Mouse (Mus musculus): ENCODE measurements around the gene Zfp74. TPM values are rescaled to one million over a fixed set of nuclear protein-coding genes. Genes with fewer than 3 reads are reported as not detected.

Zfp74 gene
- polyA plus RNA-seq, 1 experiment from 2014 or later: 8.9 TPM

DNA sequence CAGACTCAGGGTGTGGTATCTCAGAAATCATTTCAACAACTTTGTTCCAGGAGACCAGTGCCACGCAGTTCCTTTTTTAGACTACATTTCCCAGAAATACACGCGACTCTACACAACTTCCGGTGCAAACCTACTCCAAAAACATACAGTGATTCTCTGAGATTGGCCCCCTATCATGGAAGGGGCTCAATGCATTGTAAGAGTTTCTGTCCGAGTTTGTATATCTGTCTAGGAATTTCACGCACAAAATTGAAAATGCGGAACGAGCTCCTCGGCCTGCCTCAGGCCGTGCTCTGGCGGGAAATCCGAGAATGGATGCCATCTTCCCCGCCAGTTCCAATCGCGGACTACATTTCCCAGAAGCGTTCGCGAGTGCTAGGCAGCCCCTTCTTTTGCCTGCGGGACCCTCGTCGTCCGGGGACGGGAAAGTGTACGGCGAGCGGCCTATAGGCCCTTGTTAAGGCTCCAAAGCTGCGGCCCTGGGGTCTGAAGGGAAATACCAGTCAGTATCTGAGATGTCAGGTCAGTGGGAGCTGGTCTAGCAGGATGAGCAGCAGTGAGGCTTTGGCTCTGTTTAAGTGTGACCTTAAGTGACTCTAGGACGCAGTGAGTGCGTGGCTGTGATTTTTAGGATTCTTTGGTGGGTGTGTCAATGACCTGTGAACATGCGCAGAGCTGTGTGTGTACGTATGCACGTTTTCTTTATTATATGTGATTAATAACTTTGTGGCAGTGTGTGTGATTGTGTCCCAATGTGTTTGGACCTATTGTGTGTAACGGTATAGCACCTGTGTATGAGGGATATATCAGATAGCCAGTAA is 45.5 kb downstream of the Zfp74 start, which contains the start of gene Zfp383:
TSS of gene Zfp383 (plus strand) at position 94 of the 821 bp plus-strand sequence.
- peak within 1 kb of the TSS; percentile 95 for H3K27ac ChIP-seq (replicated peaks; ENCODE audit: low read depth, low read length)
- peak within 1 kb of the TSS; percentile 70 for H3K4me2 ChIP-seq (ENCODE audit: low read depth, low read length)
- H3K27me3 ChIP-seq (replicated peaks; ENCODE audit: control insufficient read depth, insufficient read depth, low read length): no peaks in the 10 kb centered on the region
- H3K4me3 ChIP-seq (ENCODE audit: low read depth, low read length): peak within 1 kb of the TSS; percentile 72
- peak; percentile 96 for DNase-seq (ENCODE audit: low spot score)
- WGBS: under 1% methylated on average over 33 of the region's 33 CpGs
- H3K36me3 ChIP-seq (ENCODE audit: control insufficient read depth, insufficient read depth, low read length): peaks cover 33% of the 10 kb centered on the region
- peaks cover 16% of the 10 kb centered on the region for H3K4me1 ChIP-seq (ENCODE audit: control insufficient read depth, insufficient read depth, low read length)
- no peaks in the 10 kb centered on the region for H3K9me3 ChIP-seq (ENCODE audit: control insufficient read depth, low read length)
- peak; percentile 90 for ATAC-seq (ENCODE audit: low read depth)
- H3K9ac ChIP-seq (ENCODE audit: low read depth, low read length): peak within 1 kb of the TSS; percentile 79

- H3K4me1 ChIP-seq (ENCODE audit: control insufficient read depth, insufficient read depth, low read length): peaks cover 16% of the 10 kb centered on the region
- no peak overlapping the region for H3K9ac ChIP-seq (ENCODE audit: low read depth, low read length)
- ATAC-seq (ENCODE audit: low read depth) (no peak), DNase-seq (ENCODE audit: low spot score) (no peak)
- peaks cover 25% of the 10 kb centered on the region for H3K36me3 ChIP-seq (ENCODE audit: control insufficient read depth, insufficient read depth, low read length)
- 94% methylated on average over 5 of the region's 5 CpGs for WGBS
- H3K9me3 ChIP-seq (ENCODE audit: control insufficient read depth, low read length): no peaks in the 10 kb centered on the region
- peak overlapping the region; percentile 63 for H3K4me2 ChIP-seq (ENCODE audit: low read depth, low read length)
- H3K4me3 ChIP-seq (ENCODE audit: low read depth, low read length): no peak overlapping the region
- H3K27ac ChIP-seq (replicated peaks; ENCODE audit: low read depth, low read length): peak overlapping the region; percentile 95; the same call in 1 of the 2 replicates
- H3K27me3 ChIP-seq (replicated peaks; ENCODE audit: control insufficient read depth, insufficient read depth, low read length): no peaks in the 10 kb centered on the region
Observed at GRCm38 (mm10) chr7:29907206-29907605, 46.7 kb downstream of the Zfp74 start.

GRCm38 (mm10) chr7:29906682-29907058 is 47.2 kb downstream of the Zfp74 start:
- H3K27ac ChIP-seq (replicated peaks; ENCODE audit: low read depth, low read length): peak overlapping the region; percentile 95
- no peaks in the 10 kb centered on the region for H3K27me3 ChIP-seq (replicated peaks; ENCODE audit: control insufficient read depth, insufficient read depth, low read length)
- WGBS: 25% methylated on average over 8 of the region's 8 CpGs
- H3K9ac ChIP-seq (ENCODE audit: low read depth, low read length): peak overlapping the region; percentile 70; the same call in 1 of the 2 replicates
- peaks cover 16% of the 10 kb centered on the region for H3K4me1 ChIP-seq (ENCODE audit: control insufficient read depth, insufficient read depth, low read length)
- peaks cover 21% of the 10 kb centered on the region for H3K36me3 ChIP-seq (ENCODE audit: control insufficient read depth, insufficient read depth, low read length)
- ATAC-seq (ENCODE audit: low read depth): 0 out of 2 replicates have a peak, but pooled peaks have one; percentile 2
- H3K4me3 ChIP-seq (ENCODE audit: low read depth, low read length): peak overlapping the region; percentile 61
- peak overlapping the region; percentile 63 for H3K4me2 ChIP-seq (ENCODE audit: low read depth, low read length)
- DNase-seq (ENCODE audit: low spot score): no peak
- H3K9me3 ChIP-seq (ENCODE audit: control insufficient read depth, low read length): no peaks in the 10 kb centered on the region

DNA sequence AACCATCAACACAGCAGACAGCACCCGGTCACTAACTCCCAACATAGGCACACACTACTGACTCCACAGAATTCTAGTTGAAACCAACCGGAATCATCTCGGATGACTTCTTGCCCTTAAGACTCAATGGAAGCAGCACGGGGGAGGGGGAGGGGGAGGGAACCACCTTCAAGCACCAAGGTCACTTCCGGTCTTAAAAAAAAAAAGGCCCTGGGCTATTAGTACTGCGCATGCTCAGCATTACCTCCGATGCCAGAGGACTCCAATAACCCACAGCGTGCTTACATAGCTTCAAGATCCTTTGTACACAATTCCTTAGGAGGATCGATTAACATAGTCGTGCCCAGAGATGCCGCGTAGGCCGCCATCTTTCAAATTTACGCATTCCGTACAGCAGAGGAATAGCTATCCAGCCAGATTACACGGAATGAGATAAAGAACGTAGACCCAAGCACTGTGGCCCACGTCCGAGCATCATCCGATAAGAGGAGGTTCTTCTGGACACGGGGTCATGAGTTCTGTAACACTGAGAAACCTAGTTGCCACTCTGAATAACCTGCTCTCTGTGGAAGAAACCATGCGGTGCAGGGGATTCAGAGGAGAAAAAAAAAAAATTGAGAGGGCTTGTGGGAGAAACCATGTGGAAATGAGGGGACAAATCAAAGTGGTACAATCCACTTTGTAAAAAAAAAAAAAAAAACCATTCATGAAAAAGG is 47.8 kb downstream of the Zfp74 start, which contains the start of gene Zfp27:
TSS of gene Zfp27 (minus strand) at position 607 of the 716 bp plus-strand sequence.
- Histone ChIP-seq H3K36me3 (ENCODE audit: control insufficient read depth, insufficient read depth, low read length) (peaks cover 21% of the 10 kb centered on the region), H3K4me2 (ENCODE audit: low read depth, low read length) (peak within 1 kb of the TSS; percentile 63), H3K4me3 (ENCODE audit: low read depth, low read length) (peak within 1 kb of the TSS; percentile 61), H3K4me1 (ENCODE audit: control insufficient read depth, insufficient read depth, low read length) (peaks cover 16% of the 10 kb centered on the region), H3K9ac (ENCODE audit: low read depth, low read length) (peak within 1 kb of the TSS; percentile 70), H3K27me3 (replicated peaks; ENCODE audit: control insufficient read depth, insufficient read depth, low read length) (no peaks in the 10 kb centered on the region), H3K9me3 (ENCODE audit: control insufficient read depth, low read length) (no peaks in the 10 kb centered on the region), H3K27ac (replicated peaks; ENCODE audit: low read depth, low read length) (peak within 1 kb of the TSS; percentile 95)
- DNase-seq (ENCODE audit: low spot score): peak; percentile 97
- WGBS: under 1% methylated on average over 22 of the region's 22 CpGs
- ATAC-seq (ENCODE audit: low read depth): peak; percentile 87

DNA sequence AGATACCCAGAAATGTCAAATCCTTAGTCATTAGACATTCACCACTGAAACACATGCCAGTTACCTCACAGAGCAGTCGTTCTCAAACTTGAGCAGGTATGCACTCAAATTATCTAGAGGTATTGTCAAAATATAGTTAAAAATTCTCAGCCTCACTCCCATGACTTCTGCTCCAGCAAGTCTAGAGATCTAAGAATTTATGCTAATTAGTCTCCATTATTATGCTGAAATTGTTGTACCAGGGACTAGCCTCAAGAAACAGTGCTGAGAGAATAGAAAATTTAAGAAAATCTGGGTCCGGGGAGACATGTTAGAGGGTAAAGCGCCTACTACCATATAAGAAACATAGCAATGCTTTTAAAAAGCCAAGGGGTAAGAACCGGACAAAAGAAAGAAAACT is 49.8 kb downstream of the Zfp74 start:
- ATAC-seq (ENCODE audit: low read depth): no peak
- Histone ChIP-seq H3K36me3 (ENCODE audit: control insufficient read depth, insufficient read depth, low read length) (peaks cover 36% of the 10 kb centered on the region), H3K27ac (replicated peaks; ENCODE audit: low read depth, low read length) (no peak overlapping the region), H3K4me3 (ENCODE audit: low read depth, low read length) (no peak overlapping the region), H3K4me1 (ENCODE audit: control insufficient read depth, insufficient read depth, low read length) (peaks cover under 1% of the 10 kb centered on the region), H3K4me2 (ENCODE audit: low read depth, low read length) (no peak overlapping the region), H3K9ac (ENCODE audit: low read depth, low read length) (no peak overlapping the region), H3K9me3 (ENCODE audit: control insufficient read depth, low read length) (peaks cover 2% of the 10 kb centered on the region; the same call in 1 of the 2 replicates), H3K27me3 (replicated peaks; ENCODE audit: control insufficient read depth, insufficient read depth, low read length) (no peaks in the 10 kb centered on the region)
- 93% methylated on average over 4 of the region's 4 CpGs for whole genome bisulfite sequencing
- DNase-seq (ENCODE audit: low spot score): no peak

DNA sequence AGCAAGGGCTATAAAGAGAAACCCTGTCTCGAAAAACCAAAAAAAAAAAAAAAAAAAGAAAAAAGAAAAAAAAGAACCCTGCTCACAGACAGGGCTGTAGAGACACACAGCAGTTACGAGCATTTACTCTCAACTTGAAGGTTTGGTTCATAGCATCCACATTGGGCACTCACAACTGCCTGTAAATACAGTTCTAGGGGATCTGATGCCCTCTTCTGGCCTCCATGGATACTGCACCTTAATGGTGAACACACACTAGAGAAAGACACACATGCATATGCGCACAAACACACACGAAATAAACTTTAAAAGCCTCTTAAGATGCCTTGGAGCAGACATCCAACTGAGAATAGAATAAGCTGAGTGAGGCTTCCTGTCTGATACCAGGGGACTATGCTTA is 55.5 kb downstream of the Zfp74 start:
- 96% methylated on average over 4 of the region's 4 CpGs for WGBS
- ATAC-seq (ENCODE audit: low read depth): no peak
- DNase-seq (ENCODE audit: low spot score): no peak
- no peaks in the 10 kb centered on the region for H3K27me3 ChIP-seq (replicated peaks; ENCODE audit: control insufficient read depth, insufficient read depth, low read length)
- peaks cover 87% of the 10 kb centered on the region for H3K36me3 ChIP-seq (ENCODE audit: control insufficient read depth, insufficient read depth, low read length)
- H3K27ac ChIP-seq (replicated peaks; ENCODE audit: low read depth, low read length): no peak overlapping the region
- peaks cover 43% of the 10 kb centered on the region for H3K9me3 ChIP-seq (ENCODE audit: control insufficient read depth, low read length)
- no peak overlapping the region for H3K9ac ChIP-seq (ENCODE audit: low read depth, low read length)
- H3K4me1 ChIP-seq (ENCODE audit: control insufficient read depth, insufficient read depth, low read length): no peaks in the 10 kb centered on the region
- H3K4me3 ChIP-seq (ENCODE audit: low read depth, low read length): no peak overlapping the region
- H3K4me2 ChIP-seq (ENCODE audit: low read depth, low read length): no peak overlapping the region

- no peak overlapping the region for H3K4me2 ChIP-seq (ENCODE audit: low read depth, low read length)
- no peak overlapping the region for H3K9ac ChIP-seq (ENCODE audit: low read depth, low read length)
- no peaks in the 10 kb centered on the region for H3K27me3 ChIP-seq (replicated peaks; ENCODE audit: control insufficient read depth, insufficient read depth, low read length)
- DNase-seq (ENCODE audit: low spot score) (no peak), ATAC-seq (ENCODE audit: low read depth) (no peak)
- peaks cover 63% of the 10 kb centered on the region for H3K9me3 ChIP-seq (ENCODE audit: control insufficient read depth, low read length)
- H3K4me3 ChIP-seq (ENCODE audit: low read depth, low read length): no peak overlapping the region
- 94% methylated on average over 4 of the region's 4 CpGs for WGBS
- no peaks in the 10 kb centered on the region for H3K4me1 ChIP-seq (ENCODE audit: control insufficient read depth, insufficient read depth, low read length)
- no peak overlapping the region for H3K27ac ChIP-seq (replicated peaks; ENCODE audit: low read depth, low read length)
- peaks cover 77% of the 10 kb centered on the region for H3K36me3 ChIP-seq (ENCODE audit: control insufficient read depth, insufficient read depth, low read length)
Observed at GRCm38 (mm10) chr7:29892756-29893155, 61.1 kb downstream of the Zfp74 start.

DNA sequence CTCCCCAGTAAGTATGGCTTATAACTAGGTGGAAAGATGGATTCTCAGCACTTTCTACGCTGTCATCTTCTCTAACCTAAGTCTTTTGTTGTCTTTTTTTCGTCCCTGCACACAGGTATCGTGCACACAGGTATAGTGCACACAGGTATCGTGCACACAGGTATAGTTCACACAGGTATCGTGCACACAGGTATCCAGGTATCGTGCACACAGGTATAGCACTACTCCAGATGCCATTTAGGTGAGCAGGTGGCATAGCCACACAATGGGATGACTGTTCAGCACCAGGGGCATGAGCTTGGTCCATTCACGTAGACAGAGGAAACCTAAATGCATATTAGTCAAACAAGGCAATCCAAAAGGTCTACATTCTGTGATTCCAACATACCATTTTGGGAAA is 63.4 kb downstream of the Zfp74 start:
- ATAC-seq (ENCODE audit: low read depth) (no peak), DNase-seq (ENCODE audit: low spot score) (no peak)
- no peak overlapping the region for H3K4me2 ChIP-seq (ENCODE audit: low read depth, low read length)
- H3K36me3 ChIP-seq (ENCODE audit: control insufficient read depth, insufficient read depth, low read length): peaks cover 54% of the 10 kb centered on the region
- H3K4me1 ChIP-seq (ENCODE audit: control insufficient read depth, insufficient read depth, low read length): no peaks in the 10 kb centered on the region
- H3K9me3 ChIP-seq (ENCODE audit: control insufficient read depth, low read length): peaks cover 70% of the 10 kb centered on the region
- H3K27me3 ChIP-seq (replicated peaks; ENCODE audit: control insufficient read depth, insufficient read depth, low read length): no peaks in the 10 kb centered on the region
- WGBS: 94% methylated on average over 7 of the region's 7 CpGs
- H3K4me3 ChIP-seq (ENCODE audit: low read depth, low read length): no peak overlapping the region
- no peak overlapping the region for H3K27ac ChIP-seq (replicated peaks; ENCODE audit: low read depth, low read length)
- H3K9ac ChIP-seq (ENCODE audit: low read depth, low read length): no peak overlapping the region
